Mouse (Mus musculus): ENCODE measurements around the gene Ccdc28b. TPM values are rescaled to one million over a fixed set of nuclear protein-coding genes. Genes with fewer than 3 reads are reported as not detected.

The Ccdc28b gene
- total RNA-seq, 2 experiments from 2014 or later = 66.5 to 67.5 TPM

Other genes starting within 250 kb of the Ccdc28b start
- gene Zbtb8a, start 245.8 kb downstream of the Ccdc28b start, total RNA-seq (2021) = 1 to 10 TPM; 5.8 to 5.9 TPM
- 1 to 10 TPM; 4.5 to 4.6 TPM for gene Zbtb8b, start 183.1 kb downstream of the Ccdc28b start, total RNA-seq (2021)
- 10 to 100 TPM; 51.7 to 58.8 TPM for gene Bsdc1, start 162.4 kb downstream of the Ccdc28b start, total RNA-seq (2021)
- under 1 TPM; 0.25 to 0.37 TPM for gene Tssk3, start 132.9 kb downstream of the Ccdc28b start, total RNA-seq (2021)
- gene Fam229a, start 132.8 kb downstream of the Ccdc28b start, total RNA-seq (2021) = not detected
- 100 to 1,000 TPM; 196 to 227 TPM for gene Marcksl1, start 110.4 kb downstream of the Ccdc28b start, total RNA-seq (2021)
- gene Hdac1, start 81.2 kb downstream of the Ccdc28b start, total RNA-seq (2021) = 10 to 100 TPM; 28.5 to 31.6 TPM
- 1 to 10 TPM; 2.5 to 2.7 TPM for gene Lck, start 50.3 kb downstream of the Ccdc28b start, total RNA-seq (2021)
- gene Fam167b, start 45.4 kb downstream of the Ccdc28b start, total RNA-seq (2021) = under 1 TPM in 1 of 2 experiments, not detected in 1; 0.50 TPM
- 100 to 1,000 TPM; 133 to 136 TPM for gene Eif3i, start 23.3 kb downstream of the Ccdc28b start, total RNA-seq (2021)
- gene Tmem234, start 23.3 kb downstream of the Ccdc28b start, total RNA-seq (2021) = 10 to 100 TPM; 96.6 to 96.8 TPM
- 1 to 10 TPM; 4.3 to 4.7 TPM for gene Dcdc2b, start 9.7 kb downstream of the Ccdc28b start, total RNA-seq (2021)
- gene Iqcc, start 4.8 kb downstream of the Ccdc28b start, total RNA-seq (2021) = 10 to 100 TPM; 29.8 to 37.0 TPM
- 10 to 100 TPM; 41.2 to 43.4 TPM for gene Txlna, start 17.1 kb upstream of the Ccdc28b start, total RNA-seq (2021)
- 100 to 1,000 TPM in 1 of 2 experiments, 10 to 100 TPM in 1; 86.5 to 106 TPM for gene Kpna6, start 48.8 kb upstream of the Ccdc28b start, total RNA-seq (2021)
- gene Tmem39b, start 72.9 kb upstream of the Ccdc28b start, total RNA-seq (2021) = 10 to 100 TPM; 13.0 to 13.4 TPM
- gene Khdrbs1, start 118.4 kb upstream of the Ccdc28b start, total RNA-seq (2021) = 10 to 100 TPM; 87.6 to 88.7 TPM
- 100 to 1,000 TPM; 115 to 138 TPM for gene Ptp4a2, start 187.3 kb upstream of the Ccdc28b start, total RNA-seq (2021)